Mouse (Mus musculus) right cerebral cortex, adult 18-20 months (tissue): ENCODE data around the gene Tmem215.
A peak's percentile ranks its signal among the peaks of the same experiment; 100 is the strongest.

Experiments used
- DNase-seq: peaks from one replicate; pipeline ENCODE4 v3.0.0; 2022; ENCODE audit warnings: mixed read lengths

The Tmem215 gene

DNA sequence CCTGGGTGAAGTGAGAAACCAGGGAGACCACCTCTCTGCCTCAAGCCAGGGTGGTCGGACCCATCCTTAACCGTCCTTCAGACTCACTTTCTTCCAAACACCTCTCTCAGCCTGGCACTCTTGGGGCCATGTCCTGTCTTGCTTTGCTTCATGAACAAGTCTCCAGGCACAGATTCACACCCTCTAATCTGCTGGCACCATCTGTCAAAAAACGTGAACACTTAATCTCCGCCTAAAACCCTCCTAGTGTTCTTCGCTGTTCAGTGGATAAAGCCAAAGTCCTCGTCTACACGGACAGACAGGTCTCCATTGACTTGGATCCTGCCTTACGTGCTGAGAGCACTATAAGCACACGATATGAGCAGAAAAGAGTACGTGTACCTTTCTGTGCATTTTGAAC, at the start of gene Tmem215:
Tmem215 (plus strand) TSS at position 301 of the 400 bp plus-strand sequence.
- DNase-seq, result no peak

DNA sequence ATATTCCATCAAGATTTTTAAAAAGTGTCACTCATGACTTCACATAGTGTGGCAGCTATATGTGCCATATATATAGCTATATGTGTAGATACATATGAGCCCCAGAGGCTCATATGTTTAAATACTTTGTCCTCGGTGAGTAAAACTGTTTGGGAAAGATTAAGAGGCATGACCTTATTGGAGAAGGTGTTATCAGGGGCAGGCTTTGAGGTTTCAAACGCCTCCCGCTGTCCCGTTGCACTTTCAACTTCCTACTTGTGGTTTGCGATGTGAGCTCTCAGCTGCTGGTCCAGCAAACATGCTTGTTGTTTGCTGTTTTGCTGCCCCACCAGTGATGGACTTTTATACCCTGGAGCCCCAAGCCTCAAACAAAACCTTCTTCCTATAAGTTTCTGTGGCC, 40.1 kb upstream of the Tmem215 start:
- no peak for DNase-seq

DNA sequence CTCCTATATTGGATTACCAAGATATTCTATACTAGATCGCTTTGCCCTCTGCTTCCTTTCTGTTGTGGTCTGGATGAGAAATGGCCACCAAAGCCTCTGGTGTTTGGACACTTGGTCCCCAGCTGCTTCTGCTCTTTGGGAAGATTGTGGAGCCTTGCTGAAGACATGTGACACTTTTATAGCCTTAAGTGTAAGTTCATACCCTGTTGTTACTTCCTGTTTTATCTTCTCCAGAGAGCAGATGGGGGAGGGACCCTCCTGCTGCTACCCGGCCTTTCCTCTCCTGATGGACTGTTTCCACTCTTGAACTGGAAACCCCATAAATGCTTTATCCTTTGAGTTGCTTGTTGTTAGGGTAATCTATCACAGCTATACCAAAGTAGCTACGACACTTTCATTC, 38.6 kb upstream of the Tmem215 start:
- DNase-seq, result no peak

DNA sequence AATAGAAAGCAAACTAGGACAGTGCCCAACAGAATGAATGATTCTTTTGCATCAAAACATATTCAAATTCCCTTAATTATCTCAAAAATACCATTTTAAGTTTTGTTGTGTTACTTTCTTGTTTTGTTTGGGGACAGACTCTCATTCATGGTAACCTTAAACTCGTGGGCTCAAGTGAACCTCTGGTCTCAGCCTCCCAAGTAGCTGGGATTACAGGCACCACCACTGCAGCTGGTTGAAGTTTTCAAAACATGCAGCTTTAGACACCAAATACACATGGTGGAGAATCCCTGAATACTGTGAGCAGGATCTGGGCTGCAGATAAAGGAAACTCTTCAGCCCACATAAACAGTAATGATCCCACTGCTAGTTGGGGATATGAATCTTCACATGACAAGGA, 37.6 kb upstream of the Tmem215 start:
- DNase-seq, result no peak

DNA sequence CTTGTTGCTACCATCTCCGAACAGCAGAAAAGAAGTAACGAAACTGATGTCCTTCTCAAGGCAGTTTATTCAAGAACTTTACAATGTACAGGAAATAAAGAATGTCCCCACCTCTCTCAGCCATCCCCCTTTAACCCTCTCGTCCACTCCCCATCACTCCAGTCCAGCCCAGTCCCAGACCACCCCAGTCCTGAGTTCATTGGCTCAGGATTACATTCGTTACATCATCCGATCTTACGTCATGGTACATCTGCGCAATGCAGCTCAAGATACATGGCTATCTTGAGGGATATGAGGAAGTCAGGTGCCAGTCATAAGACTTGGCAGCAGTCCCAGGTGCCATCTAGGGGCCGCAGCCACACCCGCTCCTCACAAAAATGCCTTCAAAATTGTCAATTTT, 28.4 kb upstream of the Tmem215 start:
- no peak for DNase-seq

DNA sequence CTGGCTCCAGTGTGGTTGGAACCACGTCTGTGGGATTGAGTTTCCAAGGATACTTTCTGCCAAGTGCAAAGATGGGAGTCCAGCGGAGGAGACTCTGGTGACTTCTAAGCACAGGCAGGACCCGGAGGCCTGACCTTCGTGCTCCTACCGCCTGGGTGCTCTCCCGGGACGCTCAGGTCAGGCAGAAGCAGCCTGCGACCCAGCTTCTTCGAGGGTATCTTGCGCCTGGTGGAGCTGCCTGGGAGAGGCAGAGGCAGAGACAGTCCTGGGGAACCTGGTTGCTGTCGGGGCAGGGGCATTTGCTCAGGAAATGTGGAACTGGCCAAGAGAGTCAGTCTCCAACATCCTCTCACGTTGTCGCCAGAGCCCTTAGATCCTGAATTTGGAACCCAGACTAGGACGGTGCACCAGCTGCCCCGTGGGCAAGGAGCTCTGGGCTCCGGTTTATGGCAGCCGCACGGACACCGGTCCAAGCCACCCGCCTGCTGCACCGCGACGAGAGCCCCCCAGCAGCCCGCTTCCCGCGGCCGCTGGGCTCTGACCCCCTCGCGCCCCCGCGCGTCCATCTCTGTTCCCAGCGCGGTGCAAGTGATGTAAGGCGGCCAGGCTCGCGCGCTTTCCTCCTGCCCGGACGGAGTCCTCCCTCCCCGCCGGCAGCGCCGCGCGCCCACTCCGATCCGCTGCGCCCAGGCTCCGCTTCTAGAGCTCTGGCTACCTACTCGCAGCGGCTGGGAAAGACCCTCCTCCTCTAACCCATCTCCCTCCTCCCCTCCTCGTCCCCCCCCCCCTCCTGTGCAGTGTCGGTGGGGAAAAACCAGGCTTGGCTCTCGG, 935 bp downstream of the Tmem215 start:
- peak; percentile 63 for DNase-seq

DNA sequence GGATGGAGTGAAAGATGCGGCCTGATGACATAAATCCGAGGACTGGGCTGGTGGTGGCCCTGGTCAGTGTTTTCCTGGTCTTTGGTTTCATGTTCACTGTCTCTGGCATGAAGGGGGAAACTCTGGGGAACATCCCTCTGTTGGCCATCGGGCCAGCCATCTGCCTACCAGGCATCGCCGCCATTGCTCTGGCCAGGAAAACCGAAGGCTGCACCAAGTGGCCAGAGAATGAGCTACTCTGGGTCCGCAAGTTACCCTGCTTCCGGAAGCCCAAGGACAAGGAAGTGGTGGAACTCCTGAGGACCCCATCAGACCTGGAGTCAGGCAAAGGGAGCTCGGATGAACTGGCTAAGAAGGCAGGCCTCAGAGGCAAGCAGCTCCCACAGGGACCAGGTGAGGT, 1.9 kb downstream of the Tmem215 start:
- DNase-seq, result peak; percentile 19

DNA sequence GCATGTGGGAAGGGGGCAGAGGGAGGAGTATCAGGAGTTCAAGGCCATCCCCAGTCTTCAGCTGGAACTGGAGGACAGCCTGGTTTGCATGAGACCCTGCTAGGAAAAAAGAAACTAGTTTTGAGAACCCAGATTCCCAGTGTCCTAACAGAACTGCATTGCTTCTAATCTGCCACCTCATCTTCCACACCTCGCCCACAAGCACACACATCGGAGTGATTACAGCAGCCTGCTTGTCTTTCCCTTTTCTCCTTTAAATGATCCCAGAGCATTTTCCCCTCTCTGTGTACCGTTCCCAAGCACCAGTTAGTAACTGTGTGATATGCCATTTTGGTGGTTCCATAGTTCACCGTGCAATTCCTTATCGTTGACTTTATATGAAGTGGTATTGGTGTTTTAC, 6.0 kb downstream of the Tmem215 start:
- peak; percentile 31 for DNase-seq

DNA sequence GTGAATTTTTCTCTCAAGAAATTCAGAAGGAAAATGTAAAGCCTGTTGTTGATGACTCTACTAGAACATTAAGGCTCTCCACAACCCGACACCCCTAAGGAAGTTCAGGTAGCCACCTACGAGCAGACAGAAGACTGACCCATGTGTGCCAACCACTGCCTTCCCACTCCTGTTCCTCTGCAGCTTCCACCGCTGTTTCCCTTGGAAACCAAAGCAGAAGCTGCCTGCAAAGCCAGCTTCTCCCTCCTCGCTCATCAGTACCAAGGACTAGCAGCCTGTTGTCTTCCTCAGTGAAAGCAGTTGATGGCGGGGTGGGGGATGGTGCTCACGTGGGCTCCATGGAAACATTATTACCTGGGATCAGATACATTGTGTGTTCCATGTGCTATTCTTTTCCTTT, 14.6 kb downstream of the Tmem215 start:
- peak; percentile 57 for DNase-seq

DNA sequence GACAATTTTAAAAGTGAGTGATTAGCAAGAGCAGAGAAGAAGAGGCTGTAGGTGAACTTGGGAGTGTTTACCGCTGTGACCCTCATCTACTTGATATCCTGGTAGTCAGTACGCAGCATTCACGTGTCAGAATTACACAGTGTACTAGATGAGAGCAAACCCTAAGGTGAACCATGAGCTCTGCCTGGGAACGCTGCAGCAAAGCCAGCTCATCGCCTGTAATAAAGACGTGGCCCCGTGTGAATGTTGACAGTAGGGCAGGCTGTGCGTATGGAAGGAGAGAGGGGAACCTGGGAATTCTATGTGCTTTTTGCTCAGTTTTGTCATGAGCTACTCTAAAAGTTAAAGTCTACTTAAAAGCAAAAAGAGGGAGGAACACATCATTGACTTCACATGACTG, 19.8 kb downstream of the Tmem215 start:
- DNase-seq, result no peak

DNA sequence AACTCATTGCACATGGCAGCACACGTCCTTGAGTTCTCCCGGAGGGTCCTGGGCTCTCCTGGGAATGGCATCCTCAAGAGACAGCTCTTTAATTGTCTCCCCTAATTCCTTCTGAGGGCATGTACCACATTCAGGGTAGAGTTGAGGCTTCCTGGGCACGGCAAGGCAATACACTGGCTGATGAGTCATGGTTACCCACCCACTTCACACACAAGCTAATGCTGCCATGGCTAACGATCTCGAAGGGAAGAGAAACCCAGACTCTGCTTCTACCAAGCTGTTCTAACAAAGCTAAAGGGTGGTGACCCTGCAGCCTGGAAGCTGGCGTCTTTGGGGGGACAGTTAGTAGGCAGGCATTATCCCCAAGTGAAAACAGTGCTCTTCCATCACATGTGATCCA, 24.4 kb downstream of the Tmem215 start:
- peak; percentile 53 for DNase-seq

DNA sequence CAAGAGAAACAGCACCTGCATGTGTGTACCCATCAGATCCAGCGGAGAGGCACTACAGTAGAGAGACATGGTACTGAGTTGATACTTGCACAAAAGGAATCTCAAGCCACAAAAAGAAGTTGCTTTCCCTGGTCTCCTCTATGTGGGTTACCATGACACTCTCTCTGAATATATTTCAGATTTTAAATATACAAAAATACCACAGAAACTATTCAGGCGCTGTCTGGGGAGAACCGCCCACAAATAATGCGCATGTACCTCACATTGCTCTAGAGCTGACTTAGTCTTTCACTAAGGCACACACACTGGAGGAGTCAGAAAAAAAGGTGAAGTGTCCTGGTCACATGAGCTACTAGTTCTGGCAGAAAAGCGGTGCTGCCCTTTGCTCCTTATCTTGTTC, 24.8 kb downstream of the Tmem215 start:
- peak; percentile 70 for DNase-seq

DNA sequence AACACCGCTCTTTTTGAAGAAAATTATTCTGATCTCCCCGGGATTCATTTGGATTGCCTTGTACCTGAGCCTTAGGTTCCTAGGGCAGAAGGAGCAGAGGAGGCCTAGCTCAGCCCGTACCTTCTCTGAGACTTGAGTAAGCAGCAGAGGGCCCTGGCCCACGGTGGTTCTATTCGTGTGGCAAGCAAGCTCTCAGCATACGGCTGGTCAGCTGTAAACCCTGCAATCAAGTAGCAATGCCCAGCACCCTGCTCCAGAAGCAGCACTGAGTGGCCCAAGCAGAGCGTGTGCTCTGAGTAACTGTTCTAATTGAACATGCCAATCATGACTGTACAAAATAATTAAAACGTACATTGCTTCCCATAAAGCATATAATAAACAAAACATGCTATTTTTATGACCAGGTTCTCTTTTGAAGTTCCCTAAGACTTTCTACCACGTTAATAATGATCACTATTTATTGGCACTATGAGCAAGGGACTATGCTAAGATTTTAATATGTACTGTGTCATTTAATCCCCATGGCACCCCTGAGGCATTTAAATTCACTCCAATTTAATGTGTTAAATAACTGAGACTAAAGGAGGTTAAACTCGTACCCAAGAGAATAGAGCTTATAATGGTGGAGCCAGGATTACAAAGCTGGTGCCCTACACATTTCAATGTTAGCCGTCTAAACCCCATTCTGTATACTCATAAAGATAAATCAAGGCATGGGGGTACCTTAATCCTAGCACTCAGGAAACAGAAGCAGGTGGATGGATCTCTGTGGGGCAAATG, 28.0 kb downstream of the Tmem215 start:
- no peak for DNase-seq

DNA sequence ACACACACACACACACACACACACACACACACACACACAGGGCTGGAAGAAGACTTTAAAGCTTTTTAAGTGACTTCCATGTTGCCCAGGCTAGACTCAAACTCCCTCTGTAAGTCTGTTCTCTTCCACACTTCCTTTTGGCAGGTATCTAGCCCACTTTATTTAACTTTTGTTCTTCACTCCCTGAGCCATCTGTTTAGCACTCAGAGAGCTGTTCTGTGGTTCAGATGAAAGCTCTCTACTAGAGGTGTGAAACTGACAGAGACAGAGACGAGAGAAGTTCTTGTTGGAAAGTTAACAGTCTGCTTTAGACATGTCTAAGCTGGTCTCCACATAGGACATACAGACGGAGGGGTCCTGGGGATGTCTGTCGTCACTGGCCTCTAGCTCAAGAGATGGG, 30.5 kb downstream of the Tmem215 start:
- DNase-seq, result peak; percentile 54

DNA sequence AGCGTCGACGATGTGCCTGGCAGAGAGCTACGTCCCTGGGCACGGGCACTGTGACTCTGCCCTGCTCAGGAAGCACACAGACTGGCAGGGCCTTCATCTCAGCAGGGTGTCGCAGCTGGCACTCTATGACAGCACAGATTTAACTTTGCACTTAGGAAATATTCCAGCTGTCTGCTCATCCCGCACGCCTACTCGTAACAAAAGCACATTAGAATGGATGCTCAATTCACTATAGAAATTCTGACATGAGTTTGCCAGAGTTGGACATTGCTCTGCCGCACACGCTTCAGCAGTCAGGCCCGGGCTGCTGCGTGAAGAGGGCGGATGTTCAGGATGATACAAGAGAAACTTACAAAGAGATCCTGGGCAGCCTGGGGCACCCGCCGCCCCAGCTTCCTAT, 37.6 kb downstream of the Tmem215 start:
- DNase-seq, result peak; percentile 79

DNA sequence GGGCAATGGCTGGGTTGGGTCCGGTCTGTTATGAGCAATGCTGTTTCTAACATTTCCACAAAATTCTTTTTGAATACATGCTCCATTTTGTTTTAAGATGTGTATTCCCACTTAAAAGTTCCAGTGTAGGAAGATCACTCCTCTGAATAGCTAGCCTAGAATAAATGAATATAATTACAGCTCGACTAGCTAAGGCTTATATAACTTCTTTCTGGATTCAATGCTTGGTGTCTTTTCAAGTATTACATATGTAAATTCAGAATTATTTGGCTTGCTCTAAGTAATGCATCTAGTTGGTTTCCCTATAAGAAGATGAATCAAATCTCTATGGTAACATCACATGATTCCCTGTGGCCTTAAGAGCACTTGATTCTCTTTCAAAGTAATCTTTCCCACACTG, 41.3 kb downstream of the Tmem215 start:
- no peak for DNase-seq

DNA sequence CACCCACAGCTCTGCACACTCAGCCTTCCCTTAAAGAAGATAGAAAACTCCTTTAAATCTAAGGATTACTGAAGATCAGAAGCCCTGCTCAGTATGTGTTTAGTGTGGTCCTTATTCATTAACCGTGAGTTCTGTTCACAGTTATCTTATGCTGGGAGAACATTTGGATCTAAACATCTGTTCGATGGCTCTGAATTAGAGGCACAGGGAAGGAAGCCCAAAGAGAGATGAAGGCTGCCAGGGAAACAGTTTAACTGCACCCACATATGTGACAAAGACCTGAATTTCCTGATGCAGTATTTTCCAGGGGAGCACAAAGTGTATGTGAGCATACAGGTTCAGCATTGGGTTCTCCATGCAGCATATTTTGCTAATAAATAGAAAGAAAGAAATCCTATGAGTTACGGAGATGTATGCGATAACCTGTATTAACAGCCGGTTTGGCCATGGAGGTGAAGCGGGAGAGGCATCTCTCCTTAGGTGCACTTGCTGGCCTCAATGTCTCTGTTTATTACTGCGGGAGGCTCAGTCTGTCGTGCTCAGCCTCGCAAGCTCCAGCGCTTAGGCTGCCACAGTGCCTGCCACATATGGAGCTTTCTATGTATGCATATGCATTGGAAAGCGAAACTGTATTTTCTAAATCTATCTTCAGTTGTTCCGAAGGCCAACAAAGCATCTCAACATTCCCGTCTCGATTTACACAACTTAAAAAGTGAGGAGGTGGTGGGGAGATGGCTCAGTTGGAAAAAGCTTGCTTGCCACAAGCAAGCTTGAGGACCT, 46.8 kb downstream of the Tmem215 start:
- peak; percentile 39 for DNase-seq
